Mouse (Mus musculus) heart, adult 2 months (tissue): ENCODE measurements around the gene Tepsin. TPM values are rescaled to one million over a fixed set of nuclear protein-coding genes. Genes with fewer than 3 reads are reported as not detected.

Experiments used
- DNase-seq, 2 experiments: peaks; one replicate each; pipeline ENCODE4 v3.0.0; 2021
- H3K27ac ChIP-seq: fragments of 200-600 bp; 2 replicates; pipeline ENCODE4 v1.8.1; 2022
- H3K27me3 ChIP-seq: fragments of 200-500 bp; 2 replicates; pipeline ENCODE4 v1.6.1; 2012; ENCODE audit warnings: mild to moderate bottlenecking, low read length, inconsistent platforms, mixed read lengths; ENCODE audit not compliant: control insufficient read depth, insufficient read depth
- H3K36me3 ChIP-seq: fragments of 200-500 bp; 2 replicates; pipeline ENCODE4 v1.6.1; 2012; ENCODE audit warnings: low read length, inconsistent platforms; ENCODE audit not compliant: control insufficient read depth, insufficient read depth
- H3K4me1 ChIP-seq: fragments of 200-500 bp; 2 replicates; pipeline ENCODE4 v1.6.1; 2011; ENCODE audit warnings: low read length; ENCODE audit not compliant: control insufficient read depth, insufficient read depth
- H3K4me3 ChIP-seq: fragments of 200-600 bp; 2 replicates; pipeline ENCODE4 v1.8.1; 2022
- H3K79me2 ChIP-seq: fragments of 200-500 bp; replicated peaks from 2 replicates; pipeline ENCODE4 v1.6.1; 2012; ENCODE audit warnings: mild to moderate bottlenecking, inconsistent platforms, low read length, moderate library complexity, mixed read lengths; ENCODE audit not compliant: control insufficient read depth, insufficient read depth
- H3K9ac ChIP-seq: fragments of 200-500 bp; 2 replicates; pipeline ENCODE4 v1.6.1; 2012; ENCODE audit warnings: low read depth, mild to moderate bottlenecking, control low read depth, inconsistent platforms, low read length, mixed read lengths
- CTCF ChIP-seq: fragments of 200-600 bp; IDR thresholded peaks from 2 replicates; pipeline ENCODE4 v1.8.1; 2022; ENCODE audit warnings: antibody characterized with exemption, mild to moderate bottlenecking, moderate library complexity
- EP300 ChIP-seq: fragments of 200-500 bp; IDR thresholded peaks from 2 replicates; pipeline ENCODE4 v1.6.1; 2011; ENCODE audit warnings: low read depth, low read length, control low read depth; ENCODE audit not compliant: insufficient read depth
- POLR2A ChIP-seq: fragments of 200-500 bp; IDR thresholded peaks from 2 replicates; pipeline ENCODE4 v1.6.1; 2011; ENCODE audit warnings: mild to moderate bottlenecking, low read depth, low read length, control low read depth; ENCODE audit not compliant: insufficient read depth
- WGBS: fragments of 180-500 bp; shearing (Covaris S2); methylation state at CpG from one replicate; pipeline ENCODE4 v1.1.7; 2018; 5-methylcytosine and 5-hydroxymethylcytosine counted together
- intact Hi-C: fragments of 180-260 bp; cut with DNase I; formaldehyde crosslinking; loops from one replicate; pipeline ENCODE4 v1.15.1; 2025
- polyA plus RNA-seq: library from polyadenylated mRNA; depleted of rRNA; stranded (reverse); fragments of >200 nt; gene quantifications from 2 replicates; pipeline ENCODE4 v1.2.3, GENCODE M21; 2012
- total RNA-seq, 2 experiments: library from RNA; stranded (reverse); gene quantifications; 2 replicates each; pipeline ENCODE4 v1.2.3; 2021

Tepsin gene
- total and polyA plus RNA-seq, 3 experiments = 6.1 to 19.1 (median 6.3) TPM

DNA sequence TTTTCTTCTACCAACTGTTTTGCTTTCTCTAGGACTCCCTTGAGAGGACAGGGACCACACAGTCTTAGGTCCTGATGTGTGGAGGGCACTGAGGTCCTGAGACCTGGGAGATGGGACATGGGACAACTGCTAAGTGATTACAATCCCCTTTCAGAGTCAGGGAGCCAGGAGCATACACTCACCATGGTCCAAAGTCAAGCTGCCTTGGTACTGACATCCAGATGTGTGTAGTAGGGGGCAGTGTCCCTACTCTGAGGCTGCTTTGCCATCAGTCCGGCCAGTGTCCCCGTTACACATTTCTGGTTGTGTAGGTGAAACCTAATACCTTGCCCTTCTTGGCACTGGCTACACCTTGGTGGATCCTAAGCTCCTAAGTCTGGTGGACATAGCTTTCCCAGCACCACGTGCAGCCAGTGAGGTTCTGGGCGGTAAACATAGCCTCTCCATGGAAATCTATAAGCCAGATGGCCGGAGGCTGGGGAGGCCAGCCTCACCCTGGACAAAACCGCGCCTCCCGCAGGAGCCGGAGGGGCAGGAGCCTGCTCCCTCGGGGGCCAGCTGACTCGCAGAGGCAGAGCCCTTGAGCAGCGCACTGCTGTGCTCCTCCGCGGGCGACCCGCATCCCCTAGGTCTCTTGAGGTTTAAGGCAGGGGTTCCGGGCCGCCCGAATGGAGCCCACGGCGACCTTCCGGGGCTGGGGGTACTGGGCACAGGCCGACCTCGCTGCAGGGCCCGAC is 12.5 kb downstream of the Tepsin start:
- TF ChIP-seq CTCF = no peak
- TF ChIP-seq EP300 = no peak
- 1% methylated on average over 25 of the region's 25 CpGs for WGBS
- Histone ChIP-seq H3K4me1 (peaks cover 5% of the 10 kb centered on the region), H3K36me3 (no peaks in the 10 kb centered on the region), H3K27me3 (no peaks in the 10 kb centered on the region), H3K4me3 (peak overlapping the region; percentile 100), H3K27ac (peak overlapping the region; percentile 88), H3K9ac (peak overlapping the region; percentile 87), H3K79me2 (no peaks in the 10 kb centered on the region)
- peak; percentile 58 to 65 for DNase-seq
- intact Hi-C loops = no loop called here

- Histone ChIP-seq H3K27me3 (no peaks in the 10 kb centered on the region), H3K79me2 (no peaks in the 10 kb centered on the region), H3K9ac (no peak overlapping the region), H3K4me3 (no peak overlapping the region), H3K27ac (no peak overlapping the region), H3K4me1 (no peaks in the 10 kb centered on the region), H3K36me3 (no peaks in the 10 kb centered on the region)
- TF ChIP-seq POLR2A = no peak
- TF ChIP-seq EP300 = no peak
- TF ChIP-seq CTCF = no peak
- WGBS = 81% methylated on average over 6 of the region's 6 CpGs
- intact Hi-C loops = no loop called here
- DNase-seq = no peak
Measured at GRCm38 (mm10) chr11:120080282-120080681, 18.2 kb downstream of the Tepsin start.

DNA sequence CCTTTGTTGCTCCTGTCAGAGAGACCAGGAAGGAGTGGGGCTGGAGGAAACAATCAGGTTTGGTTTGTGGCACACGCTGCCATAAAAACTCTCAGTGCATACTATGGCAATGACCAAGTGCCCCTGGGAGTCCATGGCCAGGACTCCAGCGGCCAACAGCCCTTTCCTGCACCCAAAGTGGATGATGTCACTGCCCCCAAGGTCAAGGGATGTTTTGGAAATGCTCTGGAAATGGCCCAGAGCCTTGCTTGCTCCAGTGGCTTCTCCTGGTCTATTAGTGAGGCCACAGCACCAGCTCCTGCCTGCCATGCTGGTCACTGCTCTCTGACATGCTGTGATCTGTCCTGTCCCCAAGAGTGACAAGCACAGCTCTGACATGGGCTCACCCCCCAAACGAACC is 22.3 kb downstream of the Tepsin start:
- no peak for TF ChIP-seq POLR2A
- TF ChIP-seq EP300 = no peak
- TF ChIP-seq CTCF = no peak
- intact Hi-C loops = no loop called here
- no peak for DNase-seq
- Histone ChIP-seq H3K27ac (no peak overlapping the region), H3K36me3 (no peaks in the 10 kb centered on the region), H3K4me1 (no peaks in the 10 kb centered on the region), H3K9ac (no peak overlapping the region), H3K79me2 (no peaks in the 10 kb centered on the region), H3K4me3 (no peak overlapping the region), H3K27me3 (no peaks in the 10 kb centered on the region)
- 73% methylated on average over 3 of the region's 3 CpGs for WGBS

- intact Hi-C loops = no loop called here
- WGBS = 87% methylated on average over 9 of the region's 9 CpGs
- Histone ChIP-seq H3K4me3 (no peak overlapping the region), H3K79me2 (no peaks in the 10 kb centered on the region), H3K27ac (no peak overlapping the region), H3K9ac (no peak overlapping the region), H3K27me3 (no peaks in the 10 kb centered on the region), H3K36me3 (no peaks in the 10 kb centered on the region), H3K4me1 (no peaks in the 10 kb centered on the region)
- DNase-seq = no peak
- TF ChIP-seq CTCF (no peak), POLR2A (no peak), EP300 (no peak)
Measured at GRCm38 (mm10) chr11:120072986-120073647, 25.4 kb downstream of the Tepsin start.

DNA sequence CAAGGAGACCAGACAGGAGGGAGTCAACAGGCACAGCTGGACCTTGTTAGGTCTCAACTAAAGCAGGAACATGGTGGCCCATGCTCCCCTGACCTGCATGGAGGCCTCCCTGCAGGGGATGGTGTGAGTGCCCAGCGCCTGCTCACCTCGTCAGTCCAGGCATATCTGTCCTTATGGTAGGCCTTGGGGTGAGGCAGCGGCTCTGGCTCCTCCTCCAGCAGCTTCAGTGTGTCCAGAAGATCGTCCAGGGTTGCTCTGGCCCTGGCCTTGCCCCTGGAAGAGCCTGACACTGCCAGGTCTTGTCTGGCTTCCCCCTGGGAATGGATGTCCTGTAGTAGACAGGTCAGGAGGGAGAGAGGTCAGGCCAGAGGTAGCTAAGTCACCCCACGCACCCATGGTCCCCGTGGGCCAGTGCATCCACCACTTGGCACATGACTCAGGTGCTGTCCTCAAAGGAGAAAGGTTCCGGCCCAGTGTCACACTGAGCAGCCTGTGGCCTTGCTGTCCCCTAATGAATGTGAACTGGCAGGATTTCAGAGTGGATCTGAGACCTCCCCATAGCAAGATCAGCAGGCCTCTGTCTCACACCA is 26.7 kb downstream of the Tepsin start:
- H3K4me3 ChIP-seq = no peak overlapping the region
- WGBS = 88% methylated on average over 7 of the region's 7 CpGs
- intact Hi-C loops = no loop called here
- no peaks in the 10 kb centered on the region for H3K79me2 ChIP-seq
- no peaks in the 10 kb centered on the region for H3K27me3 ChIP-seq
- H3K4me1 ChIP-seq = no peaks in the 10 kb centered on the region
- no peak overlapping the region for H3K9ac ChIP-seq
- DNase-seq = no peak
- no peak overlapping the region for H3K27ac ChIP-seq
- no peak for TF ChIP-seq CTCF
- TF ChIP-seq EP300 = no peak
- no peak for TF ChIP-seq POLR2A
- H3K36me3 ChIP-seq = no peaks in the 10 kb centered on the region

GRCm38 (mm10) chr11:120071065-120071464 is 27.5 kb downstream of the Tepsin start:
- no peaks in the 10 kb centered on the region for H3K79me2 ChIP-seq
- H3K9ac ChIP-seq = no peak overlapping the region
- intact Hi-C loops = no loop called here
- no peak overlapping the region for H3K27ac ChIP-seq
- no peak overlapping the region for H3K4me3 ChIP-seq
- H3K36me3 ChIP-seq = no peaks in the 10 kb centered on the region
- WGBS = 66% methylated on average over 12 of the region's 12 CpGs
- no peak for DNase-seq
- no peak for TF ChIP-seq EP300
- no peaks in the 10 kb centered on the region for H3K4me1 ChIP-seq
- H3K27me3 ChIP-seq = no peaks in the 10 kb centered on the region
